Mouse (Mus musculus) kidney, embryonic 14.5 days (tissue): Measurements from ENCODE around the gene Sppl2a. TPM values are rescaled to one million over a fixed set of nuclear protein-coding genes. Genes with fewer than 3 reads are reported as not detected.

Source experiments
- ATAC-seq: fragments of 200-750 bp; cut with Nextera tagmentation; 2 replicates; pipeline ENCODE4 v1.8.0; 2017; ENCODE audit warnings: moderate number of reproducible peaks, mild to moderate bottlenecking, moderate TSS enrichment, moderate library complexity; ENCODE audit not compliant: low FRiP score, low TSS enrichment
- H3K27ac ChIP-seq: fragments of 300-500 bp; sonication (generic); 2 replicates; pipeline ENCODE4 v1.5.1; 2014; ENCODE audit warnings: low read depth, mild to moderate bottlenecking, low read length, moderate library complexity, mixed read lengths
- H3K27me3 ChIP-seq: fragments of 300-500 bp; sonication (generic); 2 replicates; pipeline ENCODE4 v1.6.1; 2014; ENCODE audit warnings: mild to moderate bottlenecking, low read length; ENCODE audit not compliant: control insufficient read depth, insufficient read depth
- H3K36me3 ChIP-seq: fragments of 300-500 bp; sonication (generic); 2 replicates; pipeline ENCODE4 v1.6.1; 2014; ENCODE audit warnings: low read length, mixed read lengths; ENCODE audit not compliant: control insufficient read depth, insufficient read depth
- H3K4me1 ChIP-seq: fragments of 300-500 bp; sonication (generic); 2 replicates; pipeline ENCODE4 v1.6.1; 2014; ENCODE audit warnings: low read length, mixed read lengths; ENCODE audit not compliant: control insufficient read depth, insufficient read depth
- H3K4me2 ChIP-seq: fragments of 300-500 bp; sonication (generic); replicated peaks from 2 replicates; pipeline ENCODE4 v1.6.1; 2014; ENCODE audit warnings: low read depth, mild to moderate bottlenecking, low read length
- H3K4me3 ChIP-seq: fragments of 300-500 bp; sonication (generic); 2 replicates; pipeline ENCODE4 v1.5.1; 2014; ENCODE audit warnings: mild to moderate bottlenecking, low read length
- H3K9ac ChIP-seq: fragments of 300-500 bp; sonication (generic); 2 replicates; pipeline ENCODE4 v1.6.1; 2014; ENCODE audit warnings: low read depth, mild to moderate bottlenecking, low read length, moderate library complexity
- H3K9me3 ChIP-seq: fragments of 300-500 bp; sonication (generic); 2 replicates; pipeline ENCODE4 v1.6.1; 2016; ENCODE audit warnings: low read length; ENCODE audit not compliant: control insufficient read depth
- WGBS: fragments of 180-500 bp; shearing (Covaris S2); extraction: QIAGEN DNeasy Blood & Tissue Kit; methylation state at CpG from one replicate; pipeline ENCODE4 v1.1.7; 2014; 5-methylcytosine and 5-hydroxymethylcytosine counted together
- polyA plus RNA-seq: library from polyadenylated mRNA; unstranded; fragments of >200 nt; fragmentation: Nextera tagmentation; extraction: Ambion mirVana; gene quantifications from 2 replicates; pipeline ENCODE4 v1.2.1, GENCODE M21; 2014

Sppl2a gene
- polyA plus RNA-seq, 1 experiment from 2014 or later: 47.0 TPM

DNA sequence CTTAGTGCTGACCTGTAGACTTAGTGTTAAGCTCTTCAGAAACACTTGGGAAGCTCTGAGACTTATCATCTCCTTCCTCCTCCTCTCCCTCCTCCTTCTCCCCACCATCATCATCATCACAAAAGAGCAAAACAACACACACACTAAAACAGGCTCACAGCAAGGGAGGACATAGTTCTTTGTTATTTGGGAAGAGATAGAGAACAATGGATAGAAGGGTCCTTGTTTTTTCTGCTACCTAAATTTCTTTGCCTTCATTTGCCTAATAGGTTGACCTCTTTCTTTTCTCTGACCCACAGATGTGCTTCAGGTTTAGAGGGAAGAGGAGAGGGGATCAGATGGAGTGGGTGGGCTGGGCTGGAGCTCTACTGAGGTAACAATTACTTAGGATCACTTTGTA, 14.6 kb upstream of the Sppl2a start:
- no peak for ATAC-seq
- Histone ChIP-seq H3K4me2 (no peak overlapping the region), H3K27me3 (no peaks in the 10 kb centered on the region), H3K36me3 (no peaks in the 10 kb centered on the region), H3K9me3 (no peaks in the 10 kb centered on the region), H3K27ac (no peak overlapping the region), H3K4me1 (no peaks in the 10 kb centered on the region), H3K4me3 (no peak overlapping the region), H3K9ac (no peak overlapping the region)

DNA sequence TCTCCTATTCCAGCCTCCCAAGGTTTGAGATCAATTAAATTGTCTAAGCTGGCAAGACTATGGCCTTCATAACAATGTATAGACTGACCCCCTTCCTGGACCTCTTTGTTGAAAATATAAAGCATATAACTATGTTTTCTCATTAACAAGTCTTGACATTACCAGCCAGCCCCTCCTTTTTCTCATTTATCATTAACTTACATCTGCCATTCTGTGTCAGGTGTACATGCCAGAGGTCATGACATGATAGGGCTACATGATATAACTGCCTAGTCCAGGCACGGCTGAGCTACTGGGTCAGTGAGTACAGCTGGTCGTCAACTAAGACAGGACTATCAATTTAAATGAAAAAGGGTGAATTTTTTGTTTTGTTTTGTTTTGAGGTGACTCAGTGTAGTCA, 10.2 kb upstream of the Sppl2a start:
- Histone ChIP-seq H3K4me3 (no peak overlapping the region), H3K27ac (no peak overlapping the region), H3K9ac (no peak overlapping the region), H3K9me3 (no peaks in the 10 kb centered on the region), H3K4me2 (no peak overlapping the region), H3K27me3 (no peaks in the 10 kb centered on the region), H3K36me3 (no peaks in the 10 kb centered on the region), H3K4me1 (no peaks in the 10 kb centered on the region)
- no peak for ATAC-seq
- WGBS: 65% methylated on average over 2 of the region's 2 CpGs

DNA sequence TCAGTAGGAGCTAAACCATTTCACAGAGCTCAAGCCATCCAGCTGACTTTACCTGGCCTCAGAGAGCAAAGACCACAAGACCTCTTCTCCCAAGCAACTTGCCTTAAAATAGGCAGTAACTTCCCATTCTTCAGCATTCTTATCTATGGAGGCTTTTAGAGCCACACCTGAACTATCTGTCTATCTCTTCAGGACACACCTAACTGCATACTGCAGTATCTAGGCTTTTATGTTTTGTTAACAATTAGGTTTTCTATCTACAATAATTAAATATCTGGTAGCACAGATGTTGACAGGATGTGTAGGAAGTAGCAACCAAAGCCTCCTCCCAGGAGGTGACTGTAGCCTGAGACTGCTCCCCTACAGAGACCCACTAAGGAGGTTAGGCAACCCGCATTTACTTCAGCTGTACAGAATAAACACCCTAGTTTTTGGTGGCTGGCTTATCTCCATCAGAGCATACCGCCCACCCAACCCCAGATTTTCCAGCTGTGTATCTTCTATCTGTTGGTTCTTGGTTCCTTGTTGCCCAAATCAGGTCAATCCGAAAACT, 7.4 kb upstream of the Sppl2a start:
- H3K4me1 ChIP-seq: no peaks in the 10 kb centered on the region
- 81% methylated on average over 3 of the region's 3 CpGs for WGBS
- H3K36me3 ChIP-seq: no peaks in the 10 kb centered on the region
- H3K27ac ChIP-seq: no peak overlapping the region
- no peak overlapping the region for H3K4me2 ChIP-seq
- no peaks in the 10 kb centered on the region for H3K9me3 ChIP-seq
- H3K4me3 ChIP-seq: no peak overlapping the region
- H3K27me3 ChIP-seq: no peaks in the 10 kb centered on the region
- ATAC-seq: no peak
- no peak overlapping the region for H3K9ac ChIP-seq

DNA sequence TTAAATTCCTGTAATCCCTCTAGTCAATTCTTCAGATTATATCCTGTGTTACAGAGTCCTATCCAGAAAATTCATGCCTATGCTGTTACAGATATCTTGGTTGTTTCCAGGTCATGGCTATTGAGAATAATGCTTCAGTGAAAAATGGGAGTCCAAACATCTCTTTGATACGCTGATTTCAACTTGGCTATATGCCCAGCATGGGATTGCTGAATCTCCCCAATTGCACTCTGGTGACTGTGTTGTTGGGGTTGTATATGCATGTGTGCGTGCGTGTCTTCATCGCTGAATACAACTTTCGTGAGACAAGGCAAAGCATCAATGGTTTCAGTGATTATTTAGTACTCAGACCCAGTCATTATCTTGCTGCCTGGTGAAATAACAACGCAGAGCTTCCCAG, 5.0 kb upstream of the Sppl2a start:
- Histone ChIP-seq H3K27me3 (no peaks in the 10 kb centered on the region), H3K27ac (no peak overlapping the region), H3K9me3 (no peaks in the 10 kb centered on the region), H3K4me2 (no peak overlapping the region), H3K4me3 (no peak overlapping the region), H3K36me3 (no peaks in the 10 kb centered on the region), H3K4me1 (peaks cover 3% of the 10 kb centered on the region; the same call in 1 of the 2 replicates), H3K9ac (no peak overlapping the region)
- 86% methylated on average over 6 of the region's 6 CpGs for WGBS
- ATAC-seq: no peak

DNA sequence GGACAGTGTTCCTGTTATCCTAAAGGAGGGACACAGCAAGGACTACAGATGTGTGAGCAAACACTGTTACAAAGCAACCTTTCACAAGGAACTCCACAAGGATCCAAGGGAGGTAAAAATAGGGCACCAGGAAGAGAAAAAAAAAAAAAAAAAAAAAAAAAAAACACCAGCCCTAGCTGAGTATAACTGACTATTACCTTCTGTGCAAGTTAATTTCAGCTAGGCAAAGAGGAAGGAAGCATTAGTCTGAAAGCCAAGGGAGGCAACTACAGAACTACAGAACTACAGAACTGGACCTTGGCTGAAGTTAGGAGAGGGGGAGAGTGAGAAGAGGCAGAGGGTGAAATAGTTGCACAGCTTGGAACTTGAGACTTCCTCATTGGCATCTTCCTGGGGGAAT, 886 bp upstream of the Sppl2a start:
- H3K4me2 ChIP-seq: peak overlapping the region; percentile 71; the same call in 1 of the 2 replicates
- H3K4me3 ChIP-seq: no peak overlapping the region
- H3K36me3 ChIP-seq: no peaks in the 10 kb centered on the region
- no peak overlapping the region; the same call in 1 of the 2 replicates for H3K9ac ChIP-seq
- no peaks in the 10 kb centered on the region for H3K9me3 ChIP-seq
- H3K27me3 ChIP-seq: no peaks in the 10 kb centered on the region
- no peak for ATAC-seq
- H3K4me1 ChIP-seq: peaks cover 3% of the 10 kb centered on the region; the same call in 1 of the 2 replicates
- H3K27ac ChIP-seq: no peak overlapping the region; the same call in 1 of the 2 replicates

DNA sequence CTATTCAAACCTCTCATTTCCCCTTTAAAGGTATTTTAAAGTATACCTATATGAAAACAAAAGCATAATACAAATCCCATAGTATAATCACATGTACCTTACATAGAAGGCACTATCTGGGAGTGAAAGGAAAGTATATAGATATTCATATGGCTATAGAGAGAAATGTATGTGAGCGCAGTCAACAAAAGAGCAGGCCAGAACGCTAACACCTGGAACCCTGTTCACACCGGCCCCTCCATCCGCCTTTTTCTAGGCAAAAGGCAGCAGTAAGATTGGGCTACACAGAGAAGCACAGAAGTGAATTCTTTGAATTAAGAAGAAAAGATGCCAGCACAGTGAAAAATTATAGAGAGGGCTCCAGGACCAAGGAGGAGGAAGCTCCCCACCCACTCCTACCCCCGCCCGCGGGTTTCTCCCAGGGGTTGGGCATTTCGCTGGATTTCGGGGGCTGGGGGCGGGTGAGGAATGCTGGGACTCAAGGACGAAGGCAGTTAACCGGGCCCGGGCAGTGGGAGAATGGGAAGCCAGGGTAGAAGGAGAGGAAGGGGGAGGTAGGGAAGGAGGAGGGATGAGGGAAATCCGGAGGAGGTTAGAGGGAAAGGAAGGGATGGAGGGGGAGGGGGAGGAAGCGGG, 656 bp downstream of the Sppl2a start:
- no peaks in the 10 kb centered on the region for H3K9me3 ChIP-seq
- H3K4me3 ChIP-seq: peak overlapping the region; percentile 63
- H3K27ac ChIP-seq: peak overlapping the region; percentile 99
- no peaks in the 10 kb centered on the region for H3K36me3 ChIP-seq
- H3K4me2 ChIP-seq: peak overlapping the region; percentile 71
- no peaks in the 10 kb centered on the region for H3K27me3 ChIP-seq
- peak overlapping the region; percentile 85 for H3K9ac ChIP-seq
- no peak for ATAC-seq
- WGBS: 2% methylated on average over 15 of the region's 15 CpGs
- H3K4me1 ChIP-seq: peaks cover 3% of the 10 kb centered on the region; the same call in 1 of the 2 replicates

DNA sequence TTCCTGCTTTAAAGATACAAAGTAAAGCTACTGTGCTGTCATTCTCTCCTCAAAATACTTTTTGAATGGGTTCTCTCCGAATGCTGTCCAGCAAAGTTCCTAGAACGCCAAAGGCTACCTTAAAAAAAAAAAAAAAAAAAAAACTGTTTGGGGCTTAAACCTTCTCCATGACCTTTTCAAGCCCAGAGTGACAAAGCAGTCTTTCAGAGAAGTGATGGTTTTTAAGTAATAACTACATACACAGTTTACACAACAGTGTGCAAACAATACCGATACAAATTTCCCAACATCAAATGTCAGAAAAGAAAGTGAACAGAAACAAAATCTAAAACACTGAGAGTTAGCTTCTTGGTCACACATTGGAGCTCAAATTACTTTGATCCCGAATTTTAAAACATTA, 1.3 kb downstream of the Sppl2a start:
- H3K4me3 ChIP-seq: peak overlapping the region; percentile 63
- 55% methylated on average over 4 of the region's 4 CpGs for WGBS
- no peaks in the 10 kb centered on the region for H3K9me3 ChIP-seq
- ATAC-seq: no peak
- 0 out of 2 replicates have a peak, but pooled peaks cover 4% of the 10 kb centered on the region for H3K36me3 ChIP-seq
- peaks cover 3% of the 10 kb centered on the region; the same call in 1 of the 2 replicates for H3K4me1 ChIP-seq
- peak overlapping the region; percentile 71 for H3K4me2 ChIP-seq
- H3K27me3 ChIP-seq: no peaks in the 10 kb centered on the region
- no peak overlapping the region for H3K27ac ChIP-seq
- H3K9ac ChIP-seq: no peak overlapping the region; the same call in 1 of the 2 replicates

DNA sequence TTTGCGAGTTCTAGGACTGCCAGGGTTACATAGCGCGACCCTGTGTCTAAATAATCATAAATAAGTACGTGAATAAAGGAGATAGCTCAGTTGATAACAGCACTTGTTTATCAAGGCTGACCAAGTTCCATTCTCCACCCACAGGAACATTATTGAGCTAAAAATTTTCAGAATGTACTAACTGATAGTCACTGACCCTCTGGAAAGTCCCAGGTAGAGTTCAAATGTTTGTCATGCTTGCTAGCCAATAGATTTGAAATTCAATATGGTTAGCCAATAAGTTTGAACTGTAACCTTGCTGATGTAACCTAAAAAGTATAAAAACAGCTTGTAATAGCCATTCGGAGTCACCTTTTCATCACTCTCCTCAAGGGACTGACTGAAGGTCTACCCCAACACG, 4.4 kb downstream of the Sppl2a start:
- 84% methylated on average over 6 of the region's 6 CpGs for WGBS
- Histone ChIP-seq H3K4me1 (peaks cover 3% of the 10 kb centered on the region; the same call in 1 of the 2 replicates), H3K4me3 (no peak overlapping the region), H3K27ac (no peak overlapping the region), H3K36me3 (peaks cover 13% of the 10 kb centered on the region), H3K27me3 (no peaks in the 10 kb centered on the region), H3K9me3 (no peaks in the 10 kb centered on the region), H3K9ac (no peak overlapping the region), H3K4me2 (no peak overlapping the region)
- ATAC-seq: no peak

DNA sequence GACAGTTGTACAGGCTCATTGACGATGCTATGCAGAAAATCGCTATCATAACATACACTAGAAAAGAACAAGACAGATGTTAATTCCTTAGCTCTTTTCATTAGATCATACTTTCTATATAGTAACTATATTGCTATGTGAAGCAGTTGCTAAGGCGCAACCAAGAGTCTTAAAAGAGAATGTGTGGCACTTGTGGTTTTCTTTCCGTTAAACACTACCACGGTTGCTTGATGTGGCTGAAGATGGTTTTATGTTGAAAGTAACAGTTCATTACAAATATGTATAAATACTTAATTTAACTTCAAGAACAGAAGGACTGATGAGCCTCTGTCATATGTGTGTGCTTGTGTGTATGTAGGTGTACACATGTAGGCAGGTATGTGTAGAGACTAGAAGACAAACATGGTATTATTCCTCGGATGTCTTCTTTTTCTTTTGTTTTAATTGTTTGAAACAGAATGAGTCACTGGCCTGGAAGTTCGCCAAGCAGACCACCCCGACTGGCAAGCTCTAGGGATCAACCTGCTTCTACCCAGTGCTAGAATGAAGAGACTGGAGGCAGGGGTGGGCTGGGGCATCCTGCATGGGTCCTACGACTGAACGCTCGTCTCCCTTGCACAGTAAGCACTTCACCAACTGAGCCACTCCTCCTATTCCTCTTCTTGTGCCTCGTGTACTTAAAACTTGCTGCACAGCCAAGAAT, 12.5 kb downstream of the Sppl2a start:
- Histone ChIP-seq H3K4me1 (no peaks in the 10 kb centered on the region), H3K9me3 (no peaks in the 10 kb centered on the region), H3K4me3 (no peak overlapping the region), H3K27me3 (no peaks in the 10 kb centered on the region), H3K27ac (no peak overlapping the region), H3K4me2 (no peak overlapping the region), H3K9ac (no peak overlapping the region), H3K36me3 (peaks cover 29% of the 10 kb centered on the region)
- no peak for ATAC-seq
- WGBS: 91% methylated on average over 12 of the region's 12 CpGs
